Mouse (Mus musculus) layer of hippocampus, adult 11-12 months (tissue): ENCODE results near the gene Gm6812.
"Not testable (repeated sequence)": the region's sequence is repeated elsewhere in the genome, so short reads cannot be mapped to it uniquely, and the experiment has no call there.

Experiments
- DNase-seq: peaks from one replicate; pipeline ENCODE4 v3.0.0; 2022; ENCODE audit warnings: low spot score

Gm6812 gene

DNA sequence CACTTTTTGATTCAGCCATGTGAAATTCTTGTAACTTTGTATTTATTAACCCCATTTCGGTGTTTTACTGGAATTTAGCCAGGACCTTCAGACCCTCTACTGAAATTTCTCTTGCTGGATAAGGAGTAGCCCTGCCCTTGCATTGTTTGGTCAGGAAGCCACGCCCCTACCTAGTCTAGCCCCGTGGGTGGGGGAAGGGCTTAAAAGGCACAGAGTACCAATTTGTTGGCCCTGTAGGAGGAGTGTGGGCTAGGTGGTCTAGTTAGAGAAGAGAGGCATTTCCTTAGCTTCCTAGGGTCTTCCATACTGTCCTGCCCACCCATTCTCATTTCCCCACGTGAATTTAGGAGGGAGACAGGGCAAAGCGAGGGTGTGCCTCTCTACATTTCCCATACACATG is at the start of gene Gm6812:
TSS of gene Gm6812 (minus strand) at position 101 of the 400 bp plus-strand sequence.
- DNase-seq = not testable (repeated sequence)

DNA sequence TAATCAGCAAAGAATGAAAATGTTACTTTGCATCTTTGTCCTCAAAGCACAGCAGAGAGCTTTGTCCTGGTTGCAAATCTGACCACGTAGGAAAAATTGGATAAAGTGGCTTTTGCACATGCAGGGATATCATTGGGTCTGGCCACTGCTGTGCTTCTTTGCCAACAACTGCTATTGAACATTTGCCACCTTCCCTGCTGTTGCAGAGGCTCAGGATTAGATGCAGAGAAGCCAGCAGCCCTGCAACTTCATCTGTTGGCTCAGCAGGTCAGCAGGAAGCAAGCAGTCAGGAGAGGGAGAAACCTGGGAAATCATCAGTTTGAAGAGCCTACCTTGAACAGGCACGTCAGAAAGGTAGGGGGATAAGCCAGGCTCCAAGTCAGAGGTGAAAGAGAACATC is 27.7 kb downstream of the Gm6812 start:
- no peak for DNase-seq
